Mouse (Mus musculus) forelimb bud, embryonic 11.5 days (tissue): ENCODE results near the gene Ston1.

ENCODE experiments used
- DNase-seq: peaks from one replicate; pipeline ENCODE4 v3.0.0-alpha.2; 2012; ENCODE audit warnings: low read depth, low spot score

The Ston1 gene

GRCm38 (mm10) chr17:88675310-88676309, 78.1 kb downstream of the Ston1 start:
- DNase-seq = no peak

DNA sequence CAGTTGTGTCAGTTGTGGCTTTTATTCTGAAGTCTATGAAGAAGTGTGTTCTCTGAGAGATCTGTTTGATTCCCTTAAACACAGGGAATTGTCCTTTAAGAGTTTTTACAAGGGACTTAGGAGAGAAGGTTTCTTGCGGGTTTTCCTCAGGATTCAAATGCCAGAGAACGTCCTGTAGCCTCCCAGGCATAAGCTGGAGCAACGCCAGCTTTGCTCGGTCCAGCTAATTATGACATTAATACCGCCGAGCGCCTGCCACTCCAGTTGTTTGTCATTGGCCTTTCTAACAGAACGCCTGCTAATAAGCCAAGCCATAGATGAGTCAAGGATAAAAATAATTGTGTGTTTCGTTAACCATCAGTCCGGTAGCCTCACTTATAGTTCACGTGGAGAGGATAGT, 90.7 kb downstream of the Ston1 start:
- DNase-seq = no peak

DNA sequence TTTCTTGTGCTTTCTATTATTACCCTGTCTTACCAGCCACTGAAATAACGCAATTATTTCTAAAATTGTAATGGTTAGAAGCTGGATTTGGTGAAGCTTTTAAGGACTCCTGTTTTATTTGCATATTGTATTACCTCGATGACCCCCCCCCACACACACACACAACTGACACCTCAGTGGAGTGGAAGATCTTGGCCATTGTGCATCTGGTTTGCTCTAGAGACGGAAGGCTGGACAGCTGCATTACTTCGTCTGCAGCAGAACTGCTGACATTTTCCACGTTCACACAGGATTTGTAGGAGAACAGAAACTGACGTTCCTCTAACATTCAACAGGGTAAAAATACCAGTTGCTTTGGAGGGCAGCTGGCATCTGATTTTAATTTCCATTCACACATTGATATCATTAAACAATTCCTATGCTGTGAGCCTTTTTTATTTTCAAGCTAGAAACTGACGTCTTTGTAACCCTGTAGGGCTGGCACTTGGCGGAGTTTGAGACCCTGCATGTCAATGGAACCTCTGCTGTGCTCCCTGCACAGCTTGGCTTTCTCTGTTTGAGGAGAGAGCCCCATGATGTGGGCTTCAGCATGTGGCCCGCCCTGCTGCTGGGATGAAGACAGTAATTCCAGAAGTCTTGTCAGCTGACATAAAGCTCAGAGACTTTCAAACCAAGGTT, 99.3 kb downstream of the Ston1 start:
- DNase-seq = peak; percentile 27

GRCm38 (mm10) chr17:88700901-88701300, 103.4 kb downstream of the Ston1 start:
- no peak for DNase-seq

- no peak for DNase-seq
Measured at GRCm38 (mm10) chr17:88702345-88702744, 104.9 kb downstream of the Ston1 start.

DNA sequence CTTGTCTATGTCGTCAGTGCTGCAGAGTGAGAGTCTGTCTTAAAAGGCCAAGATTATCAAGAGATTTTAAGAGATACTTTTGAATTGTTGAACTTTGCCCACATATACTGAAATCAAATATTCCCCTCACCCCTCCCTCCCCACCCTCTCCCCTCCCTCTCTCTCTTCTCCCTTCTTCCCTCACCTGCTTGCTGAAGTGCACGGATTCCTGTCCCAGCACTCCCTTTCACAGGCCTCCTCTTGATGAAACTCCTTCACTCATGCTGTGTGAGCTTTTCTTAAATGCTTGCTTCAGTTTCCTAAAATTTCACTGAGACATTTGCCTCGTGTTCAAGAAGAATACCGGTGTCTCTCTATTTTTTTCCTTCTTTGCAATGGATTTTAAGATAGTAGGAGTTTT, 105.6 kb downstream of the Ston1 start:
- no peak for DNase-seq

DNA sequence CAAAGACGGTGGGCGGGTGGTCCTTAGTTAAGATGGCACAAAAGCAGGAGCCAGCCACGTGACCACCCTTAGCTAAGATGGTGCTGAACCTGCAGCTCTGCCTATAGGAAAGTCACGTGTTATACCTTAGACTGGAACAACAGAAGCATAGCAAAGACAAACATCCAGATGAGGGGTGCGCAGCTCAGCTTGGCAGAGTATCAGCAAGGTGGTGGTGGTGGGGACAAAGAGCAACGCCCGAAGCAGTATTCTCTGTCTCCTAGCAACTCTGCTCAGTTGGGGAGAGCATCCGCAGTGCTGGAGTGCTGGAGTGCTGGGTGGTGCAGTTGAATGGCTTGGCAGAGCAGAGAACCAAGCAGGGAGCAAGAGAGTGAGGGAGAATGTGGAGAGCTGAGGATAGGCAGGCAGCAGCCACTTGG, 108.8 kb downstream of the Ston1 start:
- no peak for DNase-seq
